Mouse (Mus musculus): Measurements from ENCODE around the gene Mamdc2.

Gene Mamdc2

DNA sequence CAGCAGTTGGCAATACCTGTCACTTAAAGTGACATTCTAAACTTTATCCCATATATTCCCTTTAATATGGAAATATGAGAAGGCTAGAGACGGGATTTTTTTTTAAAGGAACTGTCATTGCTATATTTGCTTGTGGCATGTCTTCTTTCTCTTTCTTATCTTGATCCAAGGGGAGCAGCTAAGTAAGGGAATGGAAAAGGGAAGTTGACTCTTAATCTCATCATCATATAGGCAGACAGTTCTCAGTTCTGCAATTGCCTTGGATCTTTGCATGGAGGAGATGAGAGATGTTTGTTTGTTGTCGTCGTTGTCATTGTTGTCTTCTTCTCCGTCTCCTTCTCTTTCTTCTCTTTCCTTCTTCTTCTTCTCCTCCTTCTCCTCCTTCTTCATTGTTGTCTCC is 79.0 kb downstream of the Mamdc2 start:
- in situ Hi-C loops (cut with MboI; ENCODE audit: unreplicated experiment in 2 of 2), result no loop called here

DNA sequence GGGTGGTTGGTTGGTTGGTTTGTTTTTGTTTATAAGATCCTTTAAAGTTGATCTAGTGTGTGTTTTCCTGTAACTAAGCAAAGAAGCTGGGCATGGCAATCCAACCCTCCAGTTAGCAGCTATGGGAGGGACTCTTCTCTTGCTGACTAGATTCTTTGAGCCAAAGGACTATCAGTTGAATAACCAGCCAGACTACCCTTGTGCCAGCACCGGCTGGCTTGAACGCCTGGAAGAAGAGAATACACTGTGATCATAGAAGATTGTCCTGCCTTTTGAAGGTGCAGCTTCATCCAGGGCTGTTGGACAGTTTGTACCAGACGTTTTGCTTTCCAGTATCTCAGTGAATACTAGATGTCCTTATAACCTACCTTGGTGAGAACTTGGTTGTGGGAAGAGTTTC is 86.2 kb downstream of the Mamdc2 start:
- in situ Hi-C loops (cut with MboI; ENCODE audit: unreplicated experiment in 2 of 2), result no loop called here

DNA sequence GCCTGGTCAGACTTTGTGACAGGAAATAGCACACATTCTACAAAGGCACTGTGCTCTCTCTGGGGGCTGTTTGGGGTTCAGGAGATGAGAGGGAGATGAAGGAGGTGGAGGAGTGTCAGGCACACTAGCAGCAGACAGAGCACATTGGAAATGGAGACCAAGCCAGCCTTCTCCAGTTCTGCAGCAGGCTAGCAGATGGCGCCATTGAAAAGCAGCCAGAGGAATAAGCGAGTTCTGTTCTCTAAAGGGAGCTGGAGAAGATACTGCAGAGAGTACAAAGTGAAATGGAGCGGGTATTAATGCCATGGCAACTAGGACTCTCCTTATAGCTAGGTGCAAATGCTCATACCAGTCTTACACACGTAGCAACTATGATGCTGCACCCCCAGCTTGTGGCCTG is 87.1 kb downstream of the Mamdc2 start:
- in situ Hi-C loops (cut with MboI; ENCODE audit: unreplicated experiment in 2 of 2), result no loop called here

DNA sequence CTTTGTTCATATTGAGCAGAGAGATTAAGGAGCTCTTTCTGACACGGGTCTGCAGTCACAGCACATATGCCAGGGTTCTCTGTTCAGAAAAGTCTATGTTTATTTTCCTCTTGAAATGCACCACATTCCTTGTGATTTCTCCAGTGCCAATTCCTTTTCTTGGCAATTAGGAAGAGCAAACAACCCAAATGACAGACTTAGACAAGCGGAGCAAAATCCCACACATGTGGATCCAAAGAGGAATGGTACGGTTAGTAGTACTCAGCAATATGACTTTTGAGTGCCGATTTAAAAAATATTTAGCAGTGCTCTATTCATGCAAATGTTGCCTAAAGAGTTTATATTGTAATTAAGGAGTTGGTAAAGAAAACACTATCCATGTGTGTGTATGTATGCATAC is 87.7 kb downstream of the Mamdc2 start:
- in situ Hi-C loops (cut with MboI; ENCODE audit: unreplicated experiment in 2 of 2), result no loop called here

DNA sequence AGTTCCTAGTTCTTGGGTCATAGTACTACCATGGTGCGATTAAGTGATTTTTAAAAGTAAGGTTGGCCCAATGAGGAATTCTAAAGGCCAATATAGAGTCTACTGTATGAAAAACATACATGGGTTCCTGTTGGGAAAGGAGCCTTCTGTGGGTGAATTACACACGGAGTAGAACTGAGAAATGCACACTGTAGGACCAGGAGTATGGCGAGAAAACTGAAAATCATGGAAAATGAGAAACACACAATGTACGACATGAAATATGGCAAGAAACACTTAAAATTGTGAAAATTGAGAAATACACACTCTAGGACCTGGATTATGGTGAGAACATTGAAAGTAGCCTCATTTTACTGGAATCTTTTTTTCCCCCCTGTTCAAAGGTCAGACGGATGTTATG is 91.0 kb downstream of the Mamdc2 start:
- in situ Hi-C loops (cut with MboI; ENCODE audit: unreplicated experiment in 2 of 2), result no loop called here

DNA sequence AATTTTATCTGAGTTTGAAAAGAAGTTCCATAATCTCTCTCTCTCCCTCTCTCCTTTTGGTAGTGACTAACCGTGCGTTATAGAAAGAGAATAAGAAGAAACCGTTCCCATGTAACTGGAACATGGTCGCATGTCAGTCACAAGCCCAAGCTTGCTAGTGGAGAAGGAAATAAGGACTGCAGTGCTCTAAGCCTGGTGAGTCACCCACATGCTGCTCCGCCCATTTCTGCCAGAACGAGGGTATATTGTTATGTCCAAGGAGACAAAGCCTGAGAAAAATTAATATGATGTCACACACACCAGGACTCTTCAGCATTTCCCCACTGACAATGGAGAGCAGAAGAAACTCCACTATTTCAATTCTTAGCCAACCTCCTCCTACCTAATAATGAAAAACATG is 93.5 kb downstream of the Mamdc2 start:
- in situ Hi-C loops (cut with MboI; ENCODE audit: unreplicated experiment in 2 of 2), result no loop called here

DNA sequence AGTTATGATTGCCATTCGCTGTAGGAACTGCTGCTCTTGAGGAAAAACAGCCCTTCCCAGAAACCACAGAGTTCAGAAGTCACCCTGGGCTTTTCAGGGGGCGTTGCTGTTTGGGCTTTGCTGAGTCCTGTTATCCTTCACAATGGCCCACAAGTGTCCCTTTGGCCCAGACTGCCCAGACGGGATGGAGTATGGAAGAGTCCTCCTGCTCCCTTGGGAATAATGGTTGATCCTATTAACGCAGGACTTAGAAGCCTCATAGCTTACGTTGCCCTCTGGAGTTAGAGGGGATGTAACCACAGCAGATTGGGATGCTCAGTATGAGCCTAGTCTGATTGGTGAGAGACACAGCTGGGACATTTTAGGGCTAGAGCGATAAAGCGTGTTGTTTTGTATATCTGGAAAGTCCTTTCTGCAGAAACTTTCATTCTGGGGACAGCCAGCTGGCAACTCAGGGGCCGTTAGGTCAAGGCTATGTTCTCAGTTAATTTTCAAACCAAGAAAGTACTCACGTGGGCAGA is 94.3 kb downstream of the Mamdc2 start:
- in situ Hi-C loops (cut with MboI; ENCODE audit: unreplicated experiment in 2 of 2), result no loop called here

DNA sequence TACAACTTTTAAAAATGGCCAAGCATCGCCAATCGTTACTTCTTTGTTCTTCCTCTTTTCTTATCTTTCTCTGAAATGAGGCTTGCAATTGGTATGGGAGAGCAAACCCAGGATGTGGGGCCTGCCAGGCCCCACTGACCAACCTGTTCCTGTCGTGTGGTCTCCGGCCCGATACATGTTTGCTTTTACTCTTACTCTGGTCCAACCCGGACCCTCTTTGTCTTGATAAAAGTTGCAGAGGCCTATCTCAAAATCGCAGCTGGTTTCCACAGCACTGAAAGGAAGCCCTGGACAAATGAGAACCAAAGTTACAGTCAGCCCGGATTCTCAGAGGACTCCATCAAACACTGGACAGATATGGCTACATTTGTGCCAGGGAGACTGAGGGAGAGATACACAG is 95.1 kb downstream of the Mamdc2 start:
- in situ Hi-C loops (cut with MboI; ENCODE audit: unreplicated experiment in 2 of 2), result no loop called here

DNA sequence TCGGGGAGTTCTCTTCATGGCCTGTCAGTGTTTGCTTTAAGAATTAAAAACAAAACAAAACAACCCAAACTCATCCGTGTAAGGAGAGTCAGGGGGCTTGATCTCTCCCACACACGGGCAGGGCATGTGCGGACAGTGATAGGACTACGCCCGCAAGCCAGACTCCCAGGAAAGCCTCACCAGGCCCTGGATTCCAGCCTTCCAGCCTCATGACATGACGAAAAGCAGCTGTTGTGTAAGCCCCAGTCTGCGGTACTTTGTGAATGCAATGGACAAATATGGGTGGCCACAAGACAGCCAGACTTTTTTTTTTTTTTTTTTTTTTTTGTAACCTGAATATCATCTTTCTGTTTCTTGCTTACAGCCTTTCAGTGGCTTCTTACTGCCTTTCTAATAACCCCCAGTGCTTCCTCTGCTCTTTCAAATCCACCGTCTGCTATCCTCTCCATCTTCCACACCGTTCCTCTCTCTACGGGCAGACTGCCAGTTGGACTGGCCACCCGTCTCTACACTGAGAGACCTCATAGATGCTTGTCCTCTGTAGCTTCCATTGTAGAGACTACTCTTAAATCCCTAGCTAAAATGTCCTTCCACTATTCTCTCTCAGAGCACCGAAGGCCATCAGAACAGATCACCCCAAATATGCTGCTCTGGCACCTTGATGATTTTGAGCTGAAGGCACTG is 96.3 kb downstream of the Mamdc2 start:
- in situ Hi-C loops (cut with MboI; ENCODE audit: unreplicated experiment in 2 of 2), result no loop called here

DNA sequence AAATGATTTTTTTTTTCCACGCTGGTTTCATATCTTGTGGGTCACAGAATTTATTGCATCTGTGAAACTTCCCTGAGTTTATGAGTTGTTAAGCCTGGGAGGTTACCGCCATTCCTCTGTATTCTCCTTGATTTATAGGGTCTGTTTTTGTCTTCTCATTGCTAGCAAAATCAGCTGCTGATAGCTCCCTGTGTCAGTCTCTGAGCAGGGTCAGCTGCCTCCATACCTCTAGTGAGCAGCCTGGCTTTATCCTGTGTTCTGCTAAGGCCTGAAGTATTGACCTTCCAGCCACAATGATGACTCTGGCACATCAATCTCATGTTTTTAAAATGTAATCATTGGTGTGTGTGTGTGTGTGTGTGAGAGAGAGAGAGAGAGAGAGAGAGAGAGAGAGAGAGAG is 98.3 kb downstream of the Mamdc2 start:
- in situ Hi-C loops (cut with MboI; ENCODE audit: unreplicated experiment in 2 of 2), result no loop called here

DNA sequence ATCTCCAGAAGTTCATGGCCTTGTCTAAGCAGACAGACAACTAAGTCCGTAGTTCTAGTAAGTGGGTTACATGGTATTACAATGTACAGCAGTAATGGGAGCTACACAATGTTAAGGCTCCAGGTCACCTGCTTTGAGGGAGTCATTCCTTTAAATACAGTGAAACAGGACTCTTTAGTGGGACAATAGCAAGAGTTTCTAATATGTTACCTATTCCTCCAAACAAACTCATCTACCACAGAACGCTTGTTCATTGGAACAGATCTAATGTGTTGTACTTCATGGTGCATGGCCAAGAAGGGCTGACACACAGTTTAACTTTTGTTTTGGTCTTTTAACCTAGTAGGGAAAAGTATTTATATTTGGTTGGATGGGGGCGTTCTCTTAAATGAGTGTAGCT is 105.5 kb downstream of the Mamdc2 start:
- in situ Hi-C loops (cut with MboI; ENCODE audit: unreplicated experiment in 2 of 2), result no loop called here

DNA sequence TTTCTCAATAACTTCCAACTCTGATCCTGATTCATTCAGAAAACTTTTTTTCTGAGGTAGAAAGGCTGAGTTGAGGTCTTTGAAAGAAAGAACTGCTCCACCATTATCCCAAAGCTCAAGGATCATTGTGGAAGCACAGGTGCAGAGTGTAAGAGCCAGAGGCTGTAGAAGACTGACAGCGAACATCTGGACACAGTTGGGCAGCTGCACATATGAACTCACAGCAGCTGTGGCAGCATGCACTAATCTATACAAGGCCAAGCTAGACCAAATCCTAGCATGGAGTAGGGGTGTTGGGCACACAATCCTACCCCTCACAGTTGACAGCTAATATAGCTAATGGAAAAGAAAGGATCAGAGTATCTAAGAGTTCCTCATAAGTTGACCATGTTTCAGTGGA is 115.4 kb downstream of the Mamdc2 start:
- in situ Hi-C loops (cut with MboI; ENCODE audit: unreplicated experiment in 2 of 2), result no loop called here

DNA sequence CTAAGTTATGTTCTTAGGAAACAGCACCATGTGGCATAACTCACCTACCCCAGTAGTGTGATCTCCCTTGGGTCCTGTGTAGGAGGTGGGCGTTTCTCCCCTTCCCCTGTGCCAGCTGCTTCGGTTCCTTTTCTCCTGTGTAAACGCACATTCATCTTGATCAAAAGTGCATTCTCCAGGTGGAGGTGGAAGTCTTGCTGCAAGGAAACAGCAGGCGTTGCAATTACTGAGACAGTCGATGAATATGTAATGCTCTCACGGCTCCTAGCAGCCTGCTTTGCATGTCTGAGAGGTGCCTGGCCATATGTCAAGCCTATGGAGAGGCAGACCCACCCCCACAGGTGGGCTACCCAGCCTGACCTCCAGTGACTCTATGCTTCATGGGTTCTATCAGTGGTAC is 117.4 kb downstream of the Mamdc2 start:
- in situ Hi-C loops (cut with MboI; ENCODE audit: unreplicated experiment in 2 of 2), result no loop called here

DNA sequence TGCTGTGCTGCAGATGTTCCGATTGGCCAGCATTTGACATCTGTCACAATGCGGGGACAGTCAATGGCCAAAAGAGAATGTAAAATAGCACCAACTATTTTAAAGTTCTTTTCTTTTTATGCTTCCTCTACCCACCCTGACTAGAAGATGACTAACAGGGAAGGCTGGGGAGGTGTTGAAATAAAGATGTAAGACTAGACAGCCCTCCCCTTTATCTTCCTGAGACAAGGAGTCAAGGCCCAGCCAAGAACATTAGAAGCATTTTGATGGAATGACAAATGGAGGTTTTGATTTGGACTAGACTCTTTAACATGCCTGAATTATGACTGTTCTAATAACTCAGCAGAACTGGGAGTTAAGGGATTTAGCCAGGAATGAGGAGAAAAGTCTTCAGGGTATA is 118.9 kb downstream of the Mamdc2 start:
- in situ Hi-C loops (cut with MboI; ENCODE audit: unreplicated experiment in 2 of 2), result no loop called here

DNA sequence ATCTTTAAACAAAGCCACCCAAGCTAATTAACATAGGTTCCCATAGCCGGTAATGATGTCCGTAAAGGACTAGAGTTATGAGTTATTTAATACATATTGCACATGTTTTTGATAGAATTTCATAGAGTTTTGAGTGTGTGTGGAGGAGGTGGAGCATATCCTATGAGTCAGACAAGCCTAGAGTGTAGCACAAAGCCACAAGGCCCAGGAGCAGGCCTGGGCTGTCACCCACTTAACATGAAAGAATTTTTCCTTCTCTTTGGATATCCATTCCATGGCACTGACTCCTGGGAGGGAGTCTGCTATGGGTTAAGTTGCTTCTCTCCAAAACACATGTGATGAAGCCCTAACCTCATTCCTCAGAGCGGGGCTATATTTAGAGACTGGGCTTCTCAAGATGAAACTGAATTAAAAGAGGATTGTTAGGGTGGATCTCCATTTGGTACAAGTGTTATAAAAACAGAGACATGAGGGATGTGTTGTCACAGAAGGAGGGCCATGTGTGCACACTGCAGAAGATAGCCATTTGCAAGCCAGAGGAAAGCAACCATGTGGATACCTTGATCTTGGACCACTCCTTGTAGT is 121.1 kb downstream of the Mamdc2 start:
- in situ Hi-C loops (cut with MboI; ENCODE audit: unreplicated experiment in 2 of 2), result no loop called here

DNA sequence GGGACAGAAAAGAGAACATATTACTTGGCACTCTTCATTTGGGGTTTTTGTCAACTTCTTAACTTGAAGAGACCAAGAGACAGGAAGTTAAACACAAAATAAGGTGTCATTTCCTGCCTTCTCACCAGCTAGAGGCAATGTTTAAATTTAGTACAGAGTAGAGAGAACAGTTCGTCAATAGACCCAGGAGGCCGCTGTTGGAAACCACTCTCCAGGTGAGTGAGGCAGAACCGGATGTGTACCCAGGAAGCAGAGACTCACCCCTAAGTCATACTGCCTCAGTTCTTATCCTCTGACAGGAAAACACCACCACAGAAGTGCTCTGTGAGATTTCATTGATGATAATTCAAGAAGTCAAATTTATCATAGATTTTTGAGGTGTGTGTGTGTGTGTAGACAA is 125.1 kb downstream of the Mamdc2 start:
- in situ Hi-C loops (cut with MboI; ENCODE audit: unreplicated experiment in 2 of 2), result no loop called here

DNA sequence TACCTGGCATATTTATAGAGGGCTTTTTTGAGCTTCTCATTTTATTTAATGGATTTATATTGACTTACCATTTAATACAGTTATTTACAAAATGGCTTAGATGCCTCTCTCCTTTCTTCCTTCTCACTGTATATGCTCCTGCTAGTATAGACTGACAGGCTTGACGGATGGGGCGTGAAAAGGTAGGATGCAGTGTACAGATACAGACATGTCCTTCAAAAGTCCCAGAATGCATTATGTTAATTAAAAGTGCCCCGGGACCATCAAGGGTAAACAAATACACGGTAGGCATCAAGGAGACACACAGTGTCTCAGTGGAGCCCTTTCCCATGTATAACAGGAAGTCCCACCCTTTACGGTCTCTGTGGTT is 130.3 kb downstream of the Mamdc2 start:
- in situ Hi-C loops (cut with MboI; ENCODE audit: unreplicated experiment in 2 of 2), result no loop called here

DNA sequence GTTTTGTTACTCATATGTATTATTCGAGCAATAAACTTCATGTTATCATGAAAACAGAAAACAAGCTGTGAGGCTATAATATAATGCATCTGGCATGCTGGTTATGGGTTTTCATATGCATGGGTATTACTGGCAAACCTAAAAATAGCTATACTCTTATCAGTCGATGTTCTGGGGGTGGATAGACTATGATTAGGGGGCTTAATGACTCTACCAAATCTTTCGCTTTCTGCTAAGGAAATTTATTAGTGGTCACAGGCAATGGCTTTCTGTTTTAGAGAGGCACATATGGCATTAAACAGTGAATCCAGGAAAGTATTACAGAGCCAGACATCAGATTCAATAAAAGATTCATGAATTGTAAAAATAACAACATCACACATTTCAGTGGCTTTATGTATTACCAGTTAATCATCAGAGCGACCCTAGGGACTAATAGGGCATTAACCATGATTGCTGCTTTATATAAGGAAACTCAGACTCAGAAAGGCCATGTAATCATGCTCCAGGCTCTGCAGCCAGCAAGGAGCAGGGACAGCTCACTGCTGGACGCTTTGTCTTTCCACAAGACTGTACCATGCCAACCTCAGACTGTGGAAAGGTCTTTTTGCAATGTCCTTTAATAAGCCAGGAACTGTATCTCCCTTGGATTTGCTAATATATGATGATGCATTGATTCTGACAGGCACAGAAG is 130.8 kb downstream of the Mamdc2 start:
- in situ Hi-C loops (cut with MboI; ENCODE audit: unreplicated experiment in 2 of 2), result no loop called here

DNA sequence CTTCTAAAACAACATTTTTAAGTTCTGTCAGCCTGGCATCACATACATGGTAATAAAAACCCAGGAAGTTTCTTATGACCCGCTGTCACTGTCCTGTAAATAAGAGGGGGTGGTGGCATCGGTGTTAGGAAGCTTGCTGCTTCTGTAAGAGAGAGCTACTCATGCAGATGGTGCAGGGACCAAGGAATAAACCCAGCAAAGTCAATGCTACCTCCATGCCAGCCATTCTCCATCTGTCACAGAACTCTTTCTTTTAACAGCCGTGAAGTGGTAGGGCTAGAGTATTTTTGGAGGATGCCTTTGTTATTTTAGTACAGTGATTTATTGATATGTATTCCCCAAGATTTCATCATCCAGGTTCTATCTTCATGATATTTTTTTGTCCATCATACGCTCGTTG is 131.4 kb downstream of the Mamdc2 start:
- in situ Hi-C loops (cut with MboI; ENCODE audit: unreplicated experiment in 2 of 2), result no loop called here

DNA sequence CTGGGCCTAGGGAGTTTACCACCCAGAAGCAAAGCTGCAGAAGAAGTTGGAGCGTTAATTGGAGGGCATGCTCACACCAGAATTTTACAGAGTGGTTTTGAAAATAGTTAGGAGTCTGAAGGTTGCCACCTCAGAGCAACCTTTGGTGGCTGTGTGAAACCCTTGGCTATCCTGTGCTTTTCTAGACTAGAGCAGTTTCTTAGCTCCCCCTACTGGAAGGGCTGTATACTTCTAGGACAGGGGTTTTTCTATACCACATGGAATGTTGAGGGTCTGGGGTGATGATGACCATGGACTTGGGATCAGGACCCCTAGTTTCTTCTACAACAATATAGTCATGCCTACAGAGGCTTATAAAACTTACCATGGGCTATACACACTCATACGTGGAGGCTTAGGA is 138.3 kb downstream of the Mamdc2 start:
- in situ Hi-C loops (cut with MboI; ENCODE audit: unreplicated experiment in 2 of 2), result loop anchor here (5.0 to 10.0 kb wide), 3 partner anchors 393 to 965 kb away; no protein-coding TSS in a partner anchor

DNA sequence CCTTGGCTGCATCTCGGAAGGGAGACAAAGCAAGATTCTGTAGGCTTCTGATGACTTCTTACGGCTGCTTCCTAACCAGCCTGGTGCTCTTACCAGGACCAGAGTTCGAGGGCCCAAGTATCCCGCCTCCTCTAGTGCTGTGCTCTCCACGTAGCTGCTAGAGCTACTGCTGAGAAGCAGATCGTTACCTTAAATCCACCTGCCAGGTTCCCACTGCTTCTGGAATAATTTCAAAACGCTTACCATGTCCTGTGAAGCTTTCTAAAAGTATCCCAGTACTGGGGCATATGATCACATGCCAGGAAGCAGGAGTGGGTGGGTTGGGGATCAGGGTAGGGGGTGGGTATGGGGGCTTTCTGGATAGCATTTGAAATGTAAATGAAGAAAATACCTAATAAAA is 141.6 kb downstream of the Mamdc2 start:
- in situ Hi-C loops (cut with MboI; ENCODE audit: unreplicated experiment in 2 of 2), result loop anchor here (5.0 to 10.0 kb wide), 3 partner anchors 389 to 962 kb away; no protein-coding TSS in a partner anchor

DNA sequence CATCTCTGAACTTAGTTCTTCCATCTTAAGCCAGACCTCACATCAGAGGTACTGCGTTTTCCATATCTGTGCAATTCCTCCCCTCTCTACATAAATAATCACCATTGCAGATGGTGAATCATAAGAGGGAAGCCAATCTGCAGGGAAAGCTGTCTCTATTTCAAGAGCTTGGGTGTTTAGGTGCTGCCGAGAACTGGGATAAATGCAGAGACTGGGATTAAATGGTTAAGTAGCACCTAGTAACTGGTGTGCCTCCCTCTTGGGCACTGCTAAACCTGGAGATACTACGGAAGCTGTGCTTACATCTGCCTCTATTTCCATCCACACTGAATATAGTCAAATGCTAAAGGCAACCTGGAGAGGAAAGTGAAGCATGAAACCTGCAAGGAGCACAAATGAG is 148.3 kb downstream of the Mamdc2 start:
- in situ Hi-C loops (cut with MboI; ENCODE audit: unreplicated experiment in 2 of 2), result loop anchor here in 1 of 2 experiments (10.0 to 25.0 kb wide), 3 partner anchors 385 to 1888 kb away; no protein-coding TSS in a partner anchor

All from v-Abl transformed pro-B cells (cell line).